8 mouse cellular contexts compared by ENCODE assay signal in genomic region chr2:52037882-52038281, GRCm38 (mm10). TPM values are rescaled to one million over a fixed set of nuclear protein-coding genes. Genes with fewer than 3 reads are reported as not detected.
A peak's percentile ranks its signal among the peaks of the same experiment; 100 is the strongest.
DNase-seq lines count a peak whose midpoint lies in the region; ATAC-seq and TF ChIP-seq lines count a peak whose summit lies in the region.

Tnfaip6 (plus strand) TSS chr2:52038009.

- TF ChIP-seq POLR2A in spleen, adult 2 months (IDR thresholded peaks at IDR 0.05; ENCODE audit: low read depth, low read length) = no peak
- 0 out of 2 replicates have a peak, but pooled peaks have one; percentile 17 for TF ChIP-seq POLR2A in testis, adult 2 months (IDR thresholded peaks at IDR 0.05; ENCODE audit: control insufficient read depth, low read depth, low read length)

- H3K36me3 ChIP-seq in spleen, adult 2 months (ENCODE audit: control insufficient read depth, insufficient read depth, low read length) = no peaks in the 10 kb centered on the region
- H3K36me3 ChIP-seq in forebrain, embryonic 14.5 days (ENCODE audit: control insufficient read depth, insufficient read depth, low read length) = no peaks in the 10 kb centered on the region
- H3K36me3 ChIP-seq in heart, postnatal 0 days (replicated peaks; ENCODE audit: control insufficient read depth, insufficient read depth, low read length) = no peaks in the 10 kb centered on the region
- no peaks in the 10 kb centered on the region for H3K36me3 ChIP-seq in liver, embryonic 12.5 days
- H3K36me3 ChIP-seq in testis, adult 2 months (ENCODE audit: control insufficient read depth, insufficient read depth, low read length) = no peaks in the 10 kb centered on the region

- no peaks in the 10 kb centered on the region for H3K9me3 ChIP-seq in forebrain, embryonic 14.5 days (replicated peaks; ENCODE audit: control insufficient read depth, low read length)
- H3K9me3 ChIP-seq in heart, postnatal 0 days (replicated peaks; ENCODE audit: control insufficient read depth, low read length) = no peaks in the 10 kb centered on the region
- no peaks in the 10 kb centered on the region for H3K9me3 ChIP-seq in liver, embryonic 12.5 days (replicated peaks)

- H3K9ac ChIP-seq in forebrain, embryonic 14.5 days (ENCODE audit: low read length) = peak within 1 kb of the TSS; percentile 61
- peak within 1 kb of the TSS; percentile 21 for H3K9ac ChIP-seq in heart, postnatal 0 days (replicated peaks; ENCODE audit: low read depth, low read length)
- H3K9ac ChIP-seq in liver, embryonic 12.5 days = no peak within 1 kb of the TSS

- H3K4me3 ChIP-seq in spleen, adult 2 months (ENCODE audit: extremely low read depth, insufficient read depth, insufficient read length) = peak within 1 kb of the TSS; percentile 13
- peak within 1 kb of the TSS; percentile 43 for H3K4me3 ChIP-seq in forebrain, embryonic 14.5 days (ENCODE audit: low read depth, low read length)
- peak within 1 kb of the TSS; percentile 47 for H3K4me3 ChIP-seq in heart, postnatal 0 days (ENCODE audit: low read depth, low read length)
- H3K4me3 ChIP-seq in liver, embryonic 12.5 days = peak within 1 kb of the TSS; percentile 34
- H3K4me3 ChIP-seq in testis, adult 2 months (ENCODE audit: control insufficient read depth, low read depth, low read length) = peak within 1 kb of the TSS; percentile 62

- H3K4me1 ChIP-seq in spleen, adult 2 months (ENCODE audit: control insufficient read depth, insufficient read depth, insufficient read length) = no peaks in the 10 kb centered on the region
- peaks cover 5% of the 10 kb centered on the region for H3K4me1 ChIP-seq in forebrain, embryonic 14.5 days (ENCODE audit: control insufficient read depth, insufficient read depth, low read length)
- no peaks in the 10 kb centered on the region for H3K4me1 ChIP-seq in heart, postnatal 0 days (ENCODE audit: control insufficient read depth, insufficient read depth)
- no peaks in the 10 kb centered on the region for H3K4me1 ChIP-seq in liver, embryonic 12.5 days
- H3K4me1 ChIP-seq in testis, adult 2 months (ENCODE audit: control insufficient read depth, insufficient read depth, low read length) = no peaks in the 10 kb centered on the region; the same call in 1 of the 2 replicates

- no peak for TF ChIP-seq EP300 in heart, postnatal 0 days (IDR thresholded peaks at IDR 0.05; ENCODE audit: low read depth)

- peak within 1 kb of the TSS; percentile 73 for H3K4me2 ChIP-seq in forebrain, embryonic 14.5 days (ENCODE audit: low read length)
- H3K4me2 ChIP-seq in heart, postnatal 0 days (ENCODE audit: low read depth, low read length) = peak within 1 kb of the TSS; percentile 65
- peak within 1 kb of the TSS; percentile 54 for H3K4me2 ChIP-seq in liver, embryonic 12.5 days

- H3K27me3 ChIP-seq in spleen, adult 2 months (ENCODE audit: control insufficient read depth, insufficient read depth, low read length) = 0 out of 2 replicates have a peak, but pooled peaks cover 1% of the 10 kb centered on the region
- no peaks in the 10 kb centered on the region for H3K27me3 ChIP-seq in forebrain, embryonic 14.5 days (replicated peaks; ENCODE audit: control insufficient read depth, insufficient read depth, low read length)
- H3K27me3 ChIP-seq in heart, postnatal 0 days (ENCODE audit: control insufficient read depth, insufficient read depth, low read length) = no peaks in the 10 kb centered on the region
- H3K27me3 ChIP-seq in liver, embryonic 12.5 days (replicated peaks) = peaks cover 29% of the 10 kb centered on the region
- no peaks in the 10 kb centered on the region for H3K27me3 ChIP-seq in testis, adult 2 months (ENCODE audit: control insufficient read depth, insufficient read depth, low read length)

- peak; percentile 74 for ATAC-seq in forebrain, embryonic 14.5 days
- peak; percentile 74 for ATAC-seq in heart, postnatal 0 days (ENCODE audit: insufficient read depth, low read depth)
- ATAC-seq in liver, embryonic 12.5 days = no peak

- 5% methylated on average over 17 of the region's 17 CpGs for WGBS in spleen, adult 2 months
- WGBS in forebrain, embryonic 14.5 days = under 1% methylated on average over 17 of the region's 17 CpGs
- WGBS in heart, postnatal 0 days = 2% methylated on average over 17 of the region's 17 CpGs
- WGBS in liver, embryonic 12.5 days (ENCODE audit: insufficient replicate concordance) = 3% methylated on average over 17 of the region's 17 CpGs

- no peak for DNase-seq in spleen, adult 2 months (ENCODE audit: low read depth in 1 of 2, low spot score in 2 of 2)
- no peak for DNase-seq in spleen, adult 12 weeks (ENCODE audit: low spot score)
- peak; percentile 79 for DNase-seq in forebrain, embryonic 14.5 days (ENCODE audit: low spot score)
- peak; percentile 72 for DNase-seq in heart, postnatal 0 days (ENCODE audit: low spot score)
- DNase-seq in kidney, postnatal 25 days = peak; percentile 17 to 41
- peak; percentile 28 to 37 for DNase-seq in monocyte, adult 2 months (ENCODE audit: low read depth in 1 of 2, low spot score in 2 of 2)

- TF ChIP-seq CTCF in spleen, adult 2 months (IDR thresholded peaks at IDR 0.05; ENCODE audit: extremely low read depth, insufficient read depth, insufficient read length, insufficient replicate concordance) = no peak
- no peak for TF ChIP-seq CTCF in heart, postnatal 0 days (IDR thresholded peaks at IDR 0.05; ENCODE audit: low read depth)
- no peak for TF ChIP-seq CTCF in testis, adult 2 months (IDR thresholded peaks at IDR 0.05; ENCODE audit: control insufficient read depth, insufficient read depth, insufficient replicate concordance, low read depth, low read length)

- no peak within 1 kb of the TSS for H3K27ac ChIP-seq in spleen, adult 2 months (ENCODE audit: insufficient read depth, low read length)
- no peak within 1 kb of the TSS for H3K27ac ChIP-seq in forebrain, embryonic 14.5 days (ENCODE audit: low read depth, low read length)
- no peak within 1 kb of the TSS for H3K27ac ChIP-seq in heart, postnatal 0 days (ENCODE audit: low read depth)
- no peak within 1 kb of the TSS for H3K27ac ChIP-seq in liver, embryonic 12.5 days
- H3K27ac ChIP-seq in testis, adult 2 months (ENCODE audit: control insufficient read depth, insufficient read depth, low read depth, low read length) = no peak within 1 kb of the TSS

RNA-seq across cellular contexts. Expression of gene Tnfaip6, which starts in this region (rescaled TPM):
- 0.07 TPM in 1 of 2 replicates, not detected in the other for polyA plus RNA-seq in spleen, adult 2 months (2012; rRNA removed)
- polyA plus RNA-seq in forebrain, embryonic 14.5 days (2014; fragmentation: Nextera tagmentation; extraction: Ambion mirVana) = 5.6 and 6.5 TPM in 2 replicates
- total RNA-seq in heart, postnatal 0 days (2014; rRNA removed; ENCODE audit: low replicate concordance) = 1.7 and 2.0 TPM in 2 replicates
- 3.3 and 3.7 TPM in 2 replicates for polyA plus RNA-seq in heart, postnatal 0 days (2015; fragmentation: Nextera tagmentation; extraction: Ambion mirVana)
- 0.45 and 0.68 TPM in 2 replicates for polyA plus RNA-seq in liver, embryonic 12.5 days (2016; fragmentation: Nextera tagmentation; extraction: Ambion mirVana)
- polyA plus RNA-seq in testis, adult 2 months (2012; rRNA removed) = 0.35 and 0.46 TPM in 2 replicates

Comparison
In these comparisons a context has a peak if more than half of its experiments do, and no peak if none do; other contexts are left out.
1. DNase-seq: peak in forebrain, embryonic 14.5 days (single experiment), heart, postnatal 0 days (single experiment), kidney, postnatal 25 days (2 of 2) and monocyte, adult 2 months (2 of 2); none in spleen, adult 2 months (0 of 2) and spleen, adult 12 weeks (single experiment).
2. Peak in every context shown above with its lines, with median percentiles within 50 percentile points of each other: H3K4me3 ChIP-seq and H3K4me2 ChIP-seq.